Mouse (Mus musculus) C2C12 (cell line): ENCODE measurements around the gene Rsph3b.

ENCODE experiments used
- CTCF ChIP-seq: IDR thresholded peaks from one replicate; pipeline ENCODE4 v1.5.1; 2011; ENCODE audit not compliant: control insufficient read depth, insufficient read depth, insufficient read length
- MAX ChIP-seq: IDR thresholded peaks from one replicate; pipeline ENCODE4 v1.6.1; 2011; ENCODE audit warnings: mild to moderate bottlenecking, control low read depth
- MYOG ChIP-seq: IDR thresholded peaks from one replicate; pipeline ENCODE4 v1.6.1; 2011; ENCODE audit not compliant: control insufficient read depth, insufficient read length; ENCODE audit errors: extremely low read depth
- USF1 ChIP-seq: IDR thresholded peaks from one replicate; pipeline ENCODE4 v1.6.1; 2011; ENCODE audit warnings: low read depth, mild to moderate bottlenecking, control low read depth, moderate library complexity

- TF ChIP-seq CTCF (no peak), USF1 (no peak), MAX (no peak), MYOG (no peak)
Observed at GRCm38 (mm10) chr17:6861181-6862039, 87.1 kb downstream of the Rsph3b start.
